In genomic region chr7:89773926-89774325, GRCm38 (mm10) we compare ENCODE assay signal across 11 mouse cellular contexts.
DNase-seq lines count a peak whose midpoint lies in the region; ATAC-seq and TF ChIP-seq lines count a peak whose summit lies in the region.
"Had no signal": no experiment of that assay in that cellular context is flagged by ENCODE, and none has a peak within 500 bp of the region (broad histone marks: within the 10 kb centered on the region; RNA-seq: fewer than 3 reads in every experiment).

No protein-coding gene starts in this region.

- no peaks in the 10 kb centered on the region for H3K27me3 ChIP-seq in heart, adult 2 months (ENCODE audit: control insufficient read depth, insufficient read depth, low read length)
- H3K27me3 ChIP-seq in limb, embryonic 11.5 days (ENCODE audit: control insufficient read depth, insufficient read depth, low read length) = no peaks in the 10 kb centered on the region
- H3K27me3 ChIP-seq in limb, embryonic 10.5 days (ENCODE audit: low read depth, poor library complexity, severe bottlenecking) = no peaks in the 10 kb centered on the region
- H3K27me3 ChIP-seq in limb, embryonic 13.5 days = no peaks in the 10 kb centered on the region

- no peaks in the 10 kb centered on the region for H3K9me3 ChIP-seq in limb, embryonic 11.5 days (ENCODE audit: control insufficient read depth, low read length)
- H3K9me3 ChIP-seq in limb, embryonic 10.5 days (replicated peaks) = no peaks in the 10 kb centered on the region
- no peaks in the 10 kb centered on the region for H3K9me3 ChIP-seq in limb, embryonic 13.5 days

- H3K79me2 ChIP-seq in heart, adult 2 months (replicated peaks; ENCODE audit: control insufficient read depth, insufficient read depth, low read length) = no peaks in the 10 kb centered on the region

- H3K27ac ChIP-seq in heart, adult 2 months = peak overlapping the region; percentile 64
- peak overlapping the region; percentile 14; the same call in 1 of the 2 replicates for H3K27ac ChIP-seq in limb, embryonic 11.5 days (replicated peaks; ENCODE audit: low read depth, low read length)
- H3K27ac ChIP-seq in limb, embryonic 10.5 days = no peak overlapping the region; the same call in 1 of the 2 replicates
- H3K27ac ChIP-seq in brown adipose tissue, adult 24 weeks (replicated peaks; ENCODE audit: low read depth, low read length) = peak overlapping the region; percentile 51; the same call in 1 of the 2 replicates
- H3K27ac ChIP-seq in limb, embryonic 13.5 days = peak overlapping the region; percentile 64; the same call in 1 of the 2 replicates

- H3K36me3 ChIP-seq in heart, adult 2 months (ENCODE audit: control insufficient read depth, insufficient read depth, low read length) = peaks cover 7% of the 10 kb centered on the region
- H3K36me3 ChIP-seq in limb, embryonic 11.5 days (ENCODE audit: control insufficient read depth, insufficient read depth, low read length) = no peaks in the 10 kb centered on the region
- H3K36me3 ChIP-seq in limb, embryonic 10.5 days = no peaks in the 10 kb centered on the region
- H3K36me3 ChIP-seq in limb, embryonic 13.5 days = no peaks in the 10 kb centered on the region

- TF ChIP-seq POLR2A in heart, adult 2 months (IDR thresholded peaks at IDR 0.05; ENCODE audit: insufficient read depth, low read depth, low read length) = no peak

- TF ChIP-seq CTCF in heart, adult 2 months (IDR thresholded peaks at IDR 0.05) = no peak

- WGBS in heart, adult 2 months = 26% methylated on average over 2 of the region's 2 CpGs
- 40% methylated on average over 2 of the region's 2 CpGs for WGBS in limb, embryonic 11.5 days
- WGBS in limb, embryonic 10.5 days = 59% methylated on average over 2 of the region's 2 CpGs
- WGBS in limb, embryonic 13.5 days = 20% methylated on average over 2 of the region's 2 CpGs

- H3K9ac ChIP-seq in heart, adult 2 months (ENCODE audit: low read depth, low read length) = no peak overlapping the region
- H3K9ac ChIP-seq in limb, embryonic 11.5 days (ENCODE audit: low read length) = no peak overlapping the region
- H3K9ac ChIP-seq in limb, embryonic 13.5 days = no peak overlapping the region

- no peak for DNase-seq in heart, adult 2 months
- DNase-seq in heart, adult 11 months = no peak
- DNase-seq in limb, embryonic 11.5 days (ENCODE audit: low spot score) = no peak
- DNase-seq in limb, embryonic 10.5 days (ENCODE audit: low spot score) = no peak
- DNase-seq in left cerebral cortex, postnatal 36 days (ENCODE audit: low spot score in 2 of 2) = no peak
- DNase-seq in adrenal gland, postnatal 10 days = no peak
- DNase-seq: gastrocnemius, postnatal 36 days; layer of hippocampus, adult 9-11 months; right cerebral cortex, postnatal 4 days had no signal

- peaks cover 13% of the 10 kb centered on the region for H3K4me1 ChIP-seq in heart, adult 2 months (ENCODE audit: control insufficient read depth, insufficient read depth, low read length)
- peaks cover 10% of the 10 kb centered on the region for H3K4me1 ChIP-seq in limb, embryonic 11.5 days (ENCODE audit: control insufficient read depth, insufficient read depth, low read length)
- H3K4me1 ChIP-seq in limb, embryonic 10.5 days = peaks cover 20% of the 10 kb centered on the region
- H3K4me1 ChIP-seq in brown adipose tissue, adult 24 weeks (ENCODE audit: control insufficient read depth, insufficient read depth, insufficient read length, low read length) = peaks cover 5% of the 10 kb centered on the region; the same call in 1 of the 2 replicates
- peaks cover 41% of the 10 kb centered on the region for H3K4me1 ChIP-seq in limb, embryonic 13.5 days

- TF ChIP-seq EP300 in heart, adult 2 months (IDR thresholded peaks at IDR 0.05; ENCODE audit: insufficient read depth, low read depth, low read length) = no peak

- no peak overlapping the region for H3K4me2 ChIP-seq in limb, embryonic 11.5 days (ENCODE audit: low read depth, severe bottlenecking)
- H3K4me2 ChIP-seq in limb, embryonic 13.5 days (replicated peaks) = no peak overlapping the region

- intact Hi-C loops in heart, adult 2 months (cut with DNase I) = loop anchor here (5.0 kb wide), 1 partner anchor 62 kb away; no protein-coding TSS in a partner anchor
- intact Hi-C loops in left cerebral cortex, postnatal 36 days (cut with DNase I) = no loop called here

- no peak overlapping the region for H3K4me3 ChIP-seq in heart, adult 2 months
- H3K4me3 ChIP-seq in limb, embryonic 11.5 days (ENCODE audit: low read depth, low read length) = no peak overlapping the region
- no peak overlapping the region for H3K4me3 ChIP-seq in limb, embryonic 10.5 days
- no peak overlapping the region for H3K4me3 ChIP-seq in brown adipose tissue, adult 24 weeks (ENCODE audit: insufficient read depth, low read depth, low read length)
- no peak overlapping the region for H3K4me3 ChIP-seq in limb, embryonic 13.5 days

- ATAC-seq in limb, embryonic 11.5 days (ENCODE audit: insufficient number of reproducible peaks, low FRiP score, low TSS enrichment, low read depth) = no peak
- ATAC-seq in limb, embryonic 13.5 days (ENCODE audit: low FRiP score, low read depth) = no peak
